Mouse (Mus musculus) heart, adult 9 months (tissue): Measurements from ENCODE around the gene Chac2.
A peak's percentile ranks its signal among the peaks of the same experiment; 100 is the strongest.
"Not testable (repeated sequence)": the region's sequence is repeated elsewhere in the genome, so short reads cannot be mapped to it uniquely, and the experiment has no call there.

ENCODE experiments used
- DNase-seq, 2 experiments: peaks; one replicate each; pipeline ENCODE4 v3.0.0; 2022; ENCODE audit warnings: low spot score in 2 of 2

Gene Chac2

GRCm38 (mm10) chr11:30985877-30986624 is at the start of gene Chac2:
TSS of gene Chac2 (minus strand) at chr11:30986350.
- peak; percentile 83 to 84 for DNase-seq

GRCm38 (mm10) chr11:31034958-31035357 is 48.8 kb upstream of the Chac2 start:
- no peak for DNase-seq

- DNase-seq, result not testable (repeated sequence)
Measured at GRCm38 (mm10) chr11:31017466-31017865, 31.3 kb upstream of the Chac2 start.

GRCm38 (mm10) chr11:31009668-31010067 is 23.5 kb upstream of the Chac2 start:
- DNase-seq, result not testable (repeated sequence)

- no peak for DNase-seq
Measured at GRCm38 (mm10) chr11:31001169-31001908, 15.2 kb upstream of the Chac2 start.

- DNase-seq, result no peak
Measured at GRCm38 (mm10) chr11:31000028-31000427, 13.9 kb upstream of the Chac2 start.

- DNase-seq, result no peak
Measured at GRCm38 (mm10) chr11:30998704-30999103, 12.6 kb upstream of the Chac2 start.

- no peak for DNase-seq
Measured at GRCm38 (mm10) chr11:30998199-30998598, 12.0 kb upstream of the Chac2 start.

GRCm38 (mm10) chr11:30996670-30997069 is 10.5 kb upstream of the Chac2 start:
- no peak for DNase-seq

- no peak for DNase-seq
Measured at GRCm38 (mm10) chr11:30986625-30987017, 471 bp upstream of the Chac2 start.

- DNase-seq, result no peak
Measured at GRCm38 (mm10) chr11:30985237-30985636, 913 bp downstream of the Chac2 start.

- peak; percentile 82 to 84 for DNase-seq
Measured at GRCm38 (mm10) chr11:30954279-30954725, 31.8 kb downstream of the Chac2 start, which contains the start of gene Erlec1. TSS of gene Erlec1 (minus strand) at chr11:30954335.

GRCm38 (mm10) chr11:30953469-30954154 is 32.5 kb downstream of the Chac2 start:
- DNase-seq, result peak; percentile 18 to 22

- no peak for DNase-seq
Measured at GRCm38 (mm10) chr11:30952829-30953228, 33.3 kb downstream of the Chac2 start.

- DNase-seq, result no peak
Measured at GRCm38 (mm10) chr11:30943522-30943921, 42.6 kb downstream of the Chac2 start.

GRCm38 (mm10) chr11:30928498-30928897 is 57.7 kb downstream of the Chac2 start:
- DNase-seq, result no peak

- DNase-seq, result no peak
Measured at GRCm38 (mm10) chr11:30928079-30928478, 58.1 kb downstream of the Chac2 start.
